Mouse (Mus musculus) heart, embryonic 16.5 days (tissue): ENCODE data around the gene Nat10. TPM values are rescaled to one million over a fixed set of nuclear protein-coding genes. Genes with fewer than 3 reads are reported as not detected.

Experiments used
- ATAC-seq: fragments of 200-750 bp; cut with Nextera tagmentation; replicated peaks from 2 replicates; pipeline ENCODE4 v1.8.0; 2017; ENCODE audit warnings: moderate number of reproducible peaks; ENCODE audit not compliant: insufficient read depth, low FRiP score; ENCODE audit errors: extremely low read depth
- H3K27ac ChIP-seq: fragments of 300-500 bp; sonication (generic); 2 replicates; pipeline ENCODE4 v1.5.1; 2014; ENCODE audit warnings: mild to moderate bottlenecking, low read length, control low read depth, moderate library complexity
- H3K27me3 ChIP-seq: fragments of 300-500 bp; sonication (generic); 2 replicates; pipeline ENCODE4 v1.6.1; 2014; ENCODE audit warnings: low read length, mixed read lengths; ENCODE audit not compliant: control insufficient read depth, insufficient read depth
- H3K36me3 ChIP-seq: fragments of 300-500 bp; sonication (generic); 2 replicates; pipeline ENCODE4 v1.6.1; 2014; ENCODE audit not compliant: control insufficient read depth, insufficient read depth
- H3K4me1 ChIP-seq: fragments of 300-500 bp; sonication (generic); 2 replicates; pipeline ENCODE4 v1.6.1; 2014; ENCODE audit warnings: low read length, mixed read lengths; ENCODE audit not compliant: control insufficient read depth, insufficient read depth
- H3K4me2 ChIP-seq: fragments of 300-500 bp; sonication (generic); 2 replicates; pipeline ENCODE4 v1.6.1; 2014; ENCODE audit warnings: low read depth, mild to moderate bottlenecking, control low read depth, low read length
- H3K4me3 ChIP-seq: fragments of 300-500 bp; sonication (generic); 2 replicates; pipeline ENCODE4 v1.5.1; 2014; ENCODE audit warnings: mild to moderate bottlenecking, control low read depth, low read length
- H3K9ac ChIP-seq: fragments of 300-500 bp; sonication (generic); 2 replicates; pipeline ENCODE4 v1.6.1; 2014; ENCODE audit warnings: low read length, control low read depth
- H3K9me3 ChIP-seq: fragments of 300-500 bp; sonication (generic); replicated peaks from 2 replicates; pipeline ENCODE4 v1.6.1; 2016; ENCODE audit warnings: low read length; ENCODE audit not compliant: control insufficient read depth
- WGBS: fragments of 180-500 bp; shearing (Covaris S2); extraction: QIAGEN DNeasy Blood & Tissue Kit; methylation state at CpG from one replicate; pipeline ENCODE4 v1.1.7; 2014; 5-methylcytosine and 5-hydroxymethylcytosine counted together
- polyA plus RNA-seq: library from polyadenylated mRNA; unstranded; fragments of >200 nt; fragmentation: Nextera tagmentation; extraction: Ambion mirVana; gene quantifications from 2 replicates; pipeline ENCODE4 v1.2.1, GENCODE M21; 2015

Nat10 gene
- polyA plus RNA-seq, 1 experiment from 2014 or later: 16.5 TPM

- 91% methylated on average over 6 of the region's 6 CpGs for WGBS
- Histone ChIP-seq H3K36me3 (peaks cover 47% of the 10 kb centered on the region), H3K27me3 (no peaks in the 10 kb centered on the region), H3K4me1 (no peaks in the 10 kb centered on the region), H3K4me3 (no peak overlapping the region), H3K4me2 (no peak overlapping the region), H3K9me3 (no peaks in the 10 kb centered on the region), H3K27ac (no peak overlapping the region), H3K9ac (no peak overlapping the region)
- ATAC-seq: no peak
These were observed 9.3 kb downstream of the Nat10 start for GRCm38 (mm10) chr2:103751771-103752170.

- H3K4me2 ChIP-seq: no peak overlapping the region
- WGBS: 88% methylated on average over 3 of the region's 3 CpGs
- no peak for ATAC-seq
- H3K4me3 ChIP-seq: no peak overlapping the region
- peaks cover 45% of the 10 kb centered on the region for H3K36me3 ChIP-seq
- H3K27ac ChIP-seq: no peak overlapping the region
- H3K9ac ChIP-seq: no peak overlapping the region
- no peaks in the 10 kb centered on the region for H3K27me3 ChIP-seq
- H3K4me1 ChIP-seq: no peaks in the 10 kb centered on the region
- no peaks in the 10 kb centered on the region for H3K9me3 ChIP-seq
These were observed 12.0 kb downstream of the Nat10 start for GRCm38 (mm10) chr2:103749091-103749490.

- Histone ChIP-seq H3K4me3 (no peak overlapping the region), H3K36me3 (peaks cover 40% of the 10 kb centered on the region), H3K9ac (no peak overlapping the region), H3K9me3 (no peaks in the 10 kb centered on the region), H3K27me3 (no peaks in the 10 kb centered on the region), H3K27ac (no peak overlapping the region), H3K4me1 (no peaks in the 10 kb centered on the region), H3K4me2 (no peak overlapping the region)
- no peak for ATAC-seq
- WGBS: 86% methylated on average over 9 of the region's 9 CpGs
These were observed 13.2 kb downstream of the Nat10 start for GRCm38 (mm10) chr2:103747891-103748290.

GRCm38 (mm10) chr2:103746761-103747160 lies 14.3 kb downstream of the Nat10 start:
- 86% methylated on average over 2 of the region's 2 CpGs for WGBS
- no peaks in the 10 kb centered on the region for H3K9me3 ChIP-seq
- H3K27ac ChIP-seq: no peak overlapping the region
- no peaks in the 10 kb centered on the region for H3K4me1 ChIP-seq
- no peak overlapping the region for H3K9ac ChIP-seq
- H3K4me2 ChIP-seq: no peak overlapping the region
- no peak for ATAC-seq
- no peak overlapping the region for H3K4me3 ChIP-seq
- H3K27me3 ChIP-seq: no peaks in the 10 kb centered on the region
- peaks cover 36% of the 10 kb centered on the region for H3K36me3 ChIP-seq

- H3K27me3 ChIP-seq: no peaks in the 10 kb centered on the region
- no peaks in the 10 kb centered on the region for H3K4me1 ChIP-seq
- no peak for ATAC-seq
- peaks cover 34% of the 10 kb centered on the region for H3K36me3 ChIP-seq
- H3K9ac ChIP-seq: no peak overlapping the region
- no peak overlapping the region for H3K4me3 ChIP-seq
- no peaks in the 10 kb centered on the region for H3K9me3 ChIP-seq
- H3K27ac ChIP-seq: no peak overlapping the region
- WGBS: 76% methylated on average over 2 of the region's 2 CpGs
- no peak overlapping the region for H3K4me2 ChIP-seq
These were observed 15.0 kb downstream of the Nat10 start for GRCm38 (mm10) chr2:103746096-103746495.

GRCm38 (mm10) chr2:103745481-103745880 lies 15.6 kb downstream of the Nat10 start:
- no peak overlapping the region for H3K27ac ChIP-seq
- H3K4me2 ChIP-seq: no peak overlapping the region
- no peaks in the 10 kb centered on the region for H3K27me3 ChIP-seq
- WGBS: 80% methylated on average over 5 of the region's 5 CpGs
- ATAC-seq: no peak
- H3K4me3 ChIP-seq: no peak overlapping the region
- H3K36me3 ChIP-seq: peaks cover 31% of the 10 kb centered on the region
- no peak overlapping the region for H3K9ac ChIP-seq
- no peaks in the 10 kb centered on the region for H3K9me3 ChIP-seq
- H3K4me1 ChIP-seq: no peaks in the 10 kb centered on the region

GRCm38 (mm10) chr2:103743988-103744387 lies 17.1 kb downstream of the Nat10 start:
- no peak overlapping the region for H3K9ac ChIP-seq
- ATAC-seq: no peak
- H3K27ac ChIP-seq: no peak overlapping the region
- H3K27me3 ChIP-seq: no peaks in the 10 kb centered on the region
- H3K4me3 ChIP-seq: no peak overlapping the region
- H3K36me3 ChIP-seq: peaks cover 23% of the 10 kb centered on the region
- H3K4me2 ChIP-seq: no peak overlapping the region
- no peaks in the 10 kb centered on the region for H3K9me3 ChIP-seq
- WGBS: 81% methylated on average over 7 of the region's 7 CpGs
- no peaks in the 10 kb centered on the region for H3K4me1 ChIP-seq

GRCm38 (mm10) chr2:103743536-103743935 lies 17.5 kb downstream of the Nat10 start:
- Histone ChIP-seq H3K27me3 (no peaks in the 10 kb centered on the region), H3K9me3 (no peaks in the 10 kb centered on the region), H3K36me3 (peaks cover 21% of the 10 kb centered on the region), H3K9ac (no peak overlapping the region), H3K4me1 (no peaks in the 10 kb centered on the region), H3K27ac (no peak overlapping the region), H3K4me2 (no peak overlapping the region), H3K4me3 (no peak overlapping the region)
- 92% methylated on average over 2 of the region's 2 CpGs for WGBS
- ATAC-seq: no peak

- no peaks in the 10 kb centered on the region for H3K27me3 ChIP-seq
- no peak overlapping the region for H3K9ac ChIP-seq
- H3K4me1 ChIP-seq: no peaks in the 10 kb centered on the region
- H3K4me3 ChIP-seq: no peak overlapping the region
- H3K4me2 ChIP-seq: no peak overlapping the region
- no peak overlapping the region for H3K27ac ChIP-seq
- 95% methylated on average over 6 of the region's 6 CpGs for WGBS
- H3K9me3 ChIP-seq: no peaks in the 10 kb centered on the region
- H3K36me3 ChIP-seq: peaks cover 15% of the 10 kb centered on the region
- ATAC-seq: no peak
These were observed 18.2 kb downstream of the Nat10 start for GRCm38 (mm10) chr2:103742821-103743220.

GRCm38 (mm10) chr2:103731423-103731822 lies 29.6 kb downstream of the Nat10 start:
- no peak for ATAC-seq
- no peaks in the 10 kb centered on the region for H3K9me3 ChIP-seq
- no peak overlapping the region for H3K4me3 ChIP-seq
- H3K9ac ChIP-seq: no peak overlapping the region
- no peaks in the 10 kb centered on the region for H3K27me3 ChIP-seq
- no peak overlapping the region for H3K4me2 ChIP-seq
- WGBS: 87% methylated on average over 6 of the region's 6 CpGs
- H3K27ac ChIP-seq: no peak overlapping the region
- H3K36me3 ChIP-seq: peaks cover 33% of the 10 kb centered on the region
- no peaks in the 10 kb centered on the region for H3K4me1 ChIP-seq
